Mouse (Mus musculus): ENCODE measurements at regions not wholly inside any gene's neighbourhood (a gene's known extent, or its start where the extent isn't known, plus 50 kb on each side); places are given as distances from the start of the nearest gene placed in this dataset.

DNA sequence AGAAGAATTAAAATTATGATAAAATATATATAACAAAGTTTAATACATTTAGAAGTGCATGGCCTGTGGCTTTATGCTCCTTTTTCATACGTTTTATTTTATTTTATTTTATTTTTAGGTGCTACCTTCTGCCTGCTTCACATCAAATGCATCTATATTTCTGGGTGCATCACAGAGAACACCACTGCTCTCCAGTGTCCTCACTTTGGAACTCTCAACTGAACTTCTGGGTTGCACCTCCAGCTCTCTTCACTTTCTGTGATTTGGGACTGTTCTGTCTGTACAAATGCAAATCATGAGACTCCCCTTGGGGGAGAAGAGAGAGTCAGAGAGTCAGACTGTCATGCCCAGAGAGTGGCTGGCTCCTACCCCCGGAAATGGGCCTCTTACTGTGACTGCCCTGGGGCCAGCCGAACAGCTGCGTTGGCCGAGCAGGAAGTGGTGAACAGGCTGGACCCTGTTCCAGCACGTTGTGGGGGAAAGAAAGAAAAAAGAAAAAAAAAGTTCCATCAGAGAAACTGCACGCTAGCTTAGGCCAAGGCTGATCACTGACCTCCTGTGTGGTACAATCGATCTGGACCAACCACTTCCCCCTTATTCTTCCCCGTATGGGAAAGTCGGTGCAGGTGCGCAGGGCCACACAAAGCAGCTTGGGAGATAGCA lies 111.9 kb upstream of the Id2 start:
- Histone ChIP-seq H3K27me3 (no peaks in the 10 kb centered on the region), H3K4me3 (no peak overlapping the region), H3K9me3 (no peaks in the 10 kb centered on the region), H3K4me1 (replicated peaks) (peaks cover 5% of the 10 kb centered on the region; the same call in 1 of the 2 replicates), H3K4me2 (no peak overlapping the region), H3K36me3 (no peaks in the 10 kb centered on the region), H3K27ac (replicated peaks) (no peak overlapping the region), H3K9ac (no peak overlapping the region)
- 36% methylated on average over 11 of the region's 11 CpGs for WGBS
- no peak for ATAC-seq (ENCODE audit: low read depth)

GRCm38 (mm10) chr12:25203371-25204067 lies 106.6 kb upstream of the Id2 start:
- H3K9me3 ChIP-seq = peaks cover 6% of the 10 kb centered on the region
- H3K4me1 ChIP-seq (replicated peaks) = peaks cover under 1% of the 10 kb centered on the region; the same call in 1 of the 2 replicates
- H3K27ac ChIP-seq (replicated peaks) = no peak overlapping the region
- H3K36me3 ChIP-seq = no peaks in the 10 kb centered on the region
- H3K9ac ChIP-seq = no peak overlapping the region
- no peaks in the 10 kb centered on the region for H3K27me3 ChIP-seq
- H3K4me2 ChIP-seq = no peak overlapping the region
- ATAC-seq (ENCODE audit: low read depth) = no peak
- 91% methylated on average over 10 of the region's 10 CpGs for WGBS
- H3K4me3 ChIP-seq = no peak overlapping the region

DNA sequence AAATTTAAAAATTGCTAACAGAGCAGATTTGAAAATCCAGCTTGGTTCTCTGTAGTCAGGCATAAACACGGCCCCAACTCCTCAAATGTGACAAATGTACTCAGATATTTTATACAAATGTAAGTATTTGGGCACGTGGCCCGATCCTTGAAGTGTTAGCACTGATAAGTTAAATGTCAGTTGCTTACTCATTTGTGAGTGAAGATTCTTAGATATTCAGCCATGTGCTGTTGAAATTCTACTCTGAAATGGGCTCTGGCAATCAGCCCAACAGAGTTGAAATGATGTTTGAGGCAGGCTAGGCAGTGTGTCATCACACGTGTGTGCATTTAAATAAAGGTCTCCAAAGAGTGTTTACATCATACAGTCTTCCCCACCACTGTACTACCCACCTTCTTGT lies 103.2 kb upstream of the Id2 start:
- no peak overlapping the region for H3K27ac ChIP-seq (replicated peaks)
- no peaks in the 10 kb centered on the region for H3K27me3 ChIP-seq
- no peak for ATAC-seq (ENCODE audit: low read depth)
- peaks cover 6% of the 10 kb centered on the region for H3K9me3 ChIP-seq
- H3K4me2 ChIP-seq = no peak overlapping the region
- H3K9ac ChIP-seq = no peak overlapping the region
- WGBS = 89% methylated on average over 4 of the region's 4 CpGs
- no peak overlapping the region for H3K4me3 ChIP-seq
- no peaks in the 10 kb centered on the region; the same call in 1 of the 2 replicates for H3K4me1 ChIP-seq (replicated peaks)
- H3K36me3 ChIP-seq = no peaks in the 10 kb centered on the region

GRCm38 (mm10) chr12:25197757-25198156 lies 100.8 kb upstream of the Id2 start:
- H3K27me3 ChIP-seq = no peaks in the 10 kb centered on the region
- WGBS = 39% methylated on average over 3 of the region's 4 CpGs
- no peak overlapping the region for H3K4me3 ChIP-seq
- H3K27ac ChIP-seq (replicated peaks) = no peak overlapping the region
- no peaks in the 10 kb centered on the region; the same call in 1 of the 2 replicates for H3K4me1 ChIP-seq (replicated peaks)
- H3K9ac ChIP-seq = no peak overlapping the region
- no peaks in the 10 kb centered on the region for H3K36me3 ChIP-seq
- H3K4me2 ChIP-seq = no peak overlapping the region
- ATAC-seq (ENCODE audit: low read depth) = no peak
- peaks cover 6% of the 10 kb centered on the region for H3K9me3 ChIP-seq

- Histone ChIP-seq H3K4me3 (no peak overlapping the region), H3K27me3 (no peaks in the 10 kb centered on the region), H3K27ac (replicated peaks) (no peak overlapping the region), H3K4me1 (replicated peaks) (no peaks in the 10 kb centered on the region; the same call in 1 of the 2 replicates), H3K9me3 (peaks cover 3% of the 10 kb centered on the region; the same call in 1 of the 2 replicates), H3K4me2 (no peak overlapping the region), H3K36me3 (no peaks in the 10 kb centered on the region), H3K9ac (no peak overlapping the region)
- WGBS = 91% methylated on average over 4 of the region's 4 CpGs
- no peak for ATAC-seq (ENCODE audit: low read depth)
These were observed 99.1 kb upstream of the Id2 start for GRCm38 (mm10) chr12:25196022-25196421.

GRCm38 (mm10) chr12:25192216-25192615 lies 95.3 kb upstream of the Id2 start:
- H3K9ac ChIP-seq = no peak overlapping the region
- no peaks in the 10 kb centered on the region for H3K36me3 ChIP-seq
- H3K27me3 ChIP-seq = no peaks in the 10 kb centered on the region
- no peaks in the 10 kb centered on the region for H3K9me3 ChIP-seq
- no peak overlapping the region for H3K4me3 ChIP-seq
- 87% methylated on average over 6 of the region's 6 CpGs for WGBS
- H3K27ac ChIP-seq (replicated peaks) = no peak overlapping the region
- ATAC-seq (ENCODE audit: low read depth) = no peak
- no peak overlapping the region for H3K4me2 ChIP-seq
- no peaks in the 10 kb centered on the region; the same call in 1 of the 2 replicates for H3K4me1 ChIP-seq (replicated peaks)

DNA sequence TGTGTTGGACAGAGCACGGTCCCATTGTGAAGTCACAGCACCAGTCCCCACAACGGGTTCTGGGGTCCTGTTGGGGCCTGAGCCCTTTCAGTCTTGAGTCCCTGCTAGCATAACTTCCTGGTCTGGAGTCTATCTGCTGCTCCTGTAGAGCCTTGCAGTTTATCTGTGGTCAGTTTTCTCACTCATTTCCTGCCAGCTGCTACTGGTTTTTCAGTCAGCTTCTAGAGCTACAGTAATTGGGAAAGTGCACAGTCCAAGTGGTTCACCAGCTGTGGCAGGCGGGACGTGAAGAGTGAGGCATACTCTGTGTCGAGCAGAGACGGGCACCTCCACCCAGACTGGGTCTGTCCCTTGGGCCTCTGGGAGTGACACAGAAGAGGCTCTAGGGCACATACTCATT lies 93.4 kb upstream of the Id2 start:
- Histone ChIP-seq H3K27ac (replicated peaks) (no peak overlapping the region), H3K9ac (no peak overlapping the region), H3K9me3 (no peaks in the 10 kb centered on the region), H3K4me1 (replicated peaks) (no peaks in the 10 kb centered on the region), H3K4me3 (no peak overlapping the region), H3K36me3 (no peaks in the 10 kb centered on the region), H3K27me3 (no peaks in the 10 kb centered on the region), H3K4me2 (no peak overlapping the region)
- ATAC-seq (ENCODE audit: low read depth) = no peak
- 66% methylated on average over 6 of the region's 6 CpGs for WGBS

- Histone ChIP-seq H3K36me3 (no peaks in the 10 kb centered on the region), H3K4me2 (no peak overlapping the region), H3K4me3 (no peak overlapping the region), H3K4me1 (replicated peaks) (no peaks in the 10 kb centered on the region), H3K9ac (no peak overlapping the region), H3K27ac (replicated peaks) (no peak overlapping the region), H3K27me3 (no peaks in the 10 kb centered on the region), H3K9me3 (no peaks in the 10 kb centered on the region)
- WGBS = 66% methylated on average over 16 of the region's 16 CpGs
- no peak for ATAC-seq (ENCODE audit: low read depth)
These were observed 92.3 kb upstream of the Id2 start for GRCm38 (mm10) chr12:25189174-25189761.

DNA sequence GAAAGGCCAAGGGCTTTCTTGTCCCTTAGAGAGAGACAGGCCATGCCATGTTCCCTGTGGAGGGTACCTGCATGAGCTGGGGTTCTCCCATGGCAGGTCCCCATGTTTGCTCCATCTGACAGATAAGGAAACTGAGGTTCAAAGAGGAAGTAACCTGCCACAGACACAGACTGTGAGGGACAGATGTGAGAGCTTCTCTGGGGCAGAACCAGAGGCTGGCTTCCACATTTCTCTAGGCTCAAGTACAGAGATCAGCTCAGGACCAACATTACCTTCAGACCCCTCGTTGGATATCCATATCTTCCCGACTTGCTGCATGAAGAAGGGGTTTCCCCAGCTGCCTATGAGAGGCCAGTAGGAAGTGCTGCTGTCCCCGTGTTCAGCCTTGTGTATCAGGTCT lies 91.6 kb upstream of the Id2 start:
- Histone ChIP-seq H3K9ac (no peak overlapping the region), H3K4me1 (replicated peaks) (no peaks in the 10 kb centered on the region), H3K4me2 (no peak overlapping the region), H3K36me3 (no peaks in the 10 kb centered on the region), H3K4me3 (no peak overlapping the region), H3K27ac (replicated peaks) (no peak overlapping the region), H3K27me3 (no peaks in the 10 kb centered on the region), H3K9me3 (no peaks in the 10 kb centered on the region)
- no peak for ATAC-seq (ENCODE audit: low read depth)
- WGBS = 81% methylated on average over 3 of the region's 3 CpGs

- WGBS = 75% methylated on average over 3 of the region's 3 CpGs
- H3K4me2 ChIP-seq = no peak overlapping the region
- no peak overlapping the region for H3K9ac ChIP-seq
- H3K4me1 ChIP-seq (replicated peaks) = no peaks in the 10 kb centered on the region
- no peaks in the 10 kb centered on the region for H3K9me3 ChIP-seq
- no peak for ATAC-seq (ENCODE audit: low read depth)
- H3K4me3 ChIP-seq = no peak overlapping the region
- no peaks in the 10 kb centered on the region for H3K36me3 ChIP-seq
- H3K27ac ChIP-seq (replicated peaks) = no peak overlapping the region
- no peaks in the 10 kb centered on the region for H3K27me3 ChIP-seq
These were observed 90.3 kb upstream of the Id2 start for GRCm38 (mm10) chr12:25187216-25187615.

- no peak for ATAC-seq (ENCODE audit: low read depth)
These were observed 85.7 kb upstream of the Id2 start for GRCm38 (mm10) chr12:25182680-25183079.

DNA sequence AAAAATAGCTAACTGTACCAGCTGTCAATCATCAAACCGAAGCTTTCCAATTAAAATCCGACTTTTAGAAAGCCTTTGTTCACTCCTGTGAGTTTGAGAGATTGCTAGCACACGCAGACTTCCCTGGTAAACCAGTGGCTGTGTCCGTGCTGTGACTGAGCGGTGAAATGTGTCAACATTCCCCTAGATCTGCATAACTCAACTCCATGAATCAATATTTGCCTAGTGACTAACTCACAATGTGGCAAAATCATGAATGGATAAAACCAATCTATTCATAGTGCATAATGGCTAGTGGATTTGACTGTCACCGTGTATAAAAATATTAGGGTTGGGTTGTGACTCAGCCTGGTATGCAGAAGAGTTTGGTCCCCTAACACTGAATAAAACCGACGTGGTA lies 84.4 kb upstream of the Id2 start:
- no peak overlapping the region for H3K4me3 ChIP-seq
- no peak overlapping the region for H3K9ac ChIP-seq
- H3K4me2 ChIP-seq = no peak overlapping the region
- H3K27ac ChIP-seq (replicated peaks) = no peak overlapping the region
- ATAC-seq (ENCODE audit: low read depth) = no peak
- no peaks in the 10 kb centered on the region for H3K9me3 ChIP-seq
- 90% methylated on average over 8 of the region's 8 CpGs for WGBS
- H3K36me3 ChIP-seq = no peaks in the 10 kb centered on the region
- no peaks in the 10 kb centered on the region for H3K27me3 ChIP-seq
- no peaks in the 10 kb centered on the region for H3K4me1 ChIP-seq (replicated peaks)

More at GRCm38 (mm10) chr12:25182680-25183079, 85.7 kb upstream of the Id2 start:
- Histone ChIP-seq H3K4me2 (no peak overlapping the region), H3K4me1 (replicated peaks) (no peaks in the 10 kb centered on the region), H3K27me3 (no peaks in the 10 kb centered on the region), H3K4me3 (no peak overlapping the region), H3K9ac (no peak overlapping the region), H3K9me3 (no peaks in the 10 kb centered on the region), H3K36me3 (no peaks in the 10 kb centered on the region), H3K27ac (replicated peaks) (no peak overlapping the region)
- 89% methylated on average over 4 of the region's 4 CpGs for WGBS
